Mouse (Mus musculus) erythroblast, adult 5-6 weeks (primary cell): ENCODE data around the gene Nln. TPM values are rescaled to one million over a fixed set of nuclear protein-coding genes. Genes with fewer than 3 reads are reported as not detected.
A peak's percentile ranks its signal among the peaks of the same experiment; 100 is the strongest.

Experiments used
- ATAC-seq: replicated peaks from 2 replicates; pipeline ENCODE4 v1.8.0; 2016; ENCODE audit warnings: moderate number of reproducible peaks, mild to moderate bottlenecking, moderate TSS enrichment, inconsistent platforms; ENCODE audit not compliant: poor library complexity, low FRiP score, severe bottlenecking
- total RNA-seq, 2 experiments: library from RNA; stranded (forward) in 1 of 2; stranded (reverse) in 1 of 2; fragments of 150-400 nt in 1 of 2; fragments of 200-764, 138-1000 nt in 1 of 2; gene quantifications; 2 replicates each; pipeline versions ENCODE4 v1.2.3 to v1.2.4; 2015 to 2017; ENCODE audit warnings: low replicate concordance in 2 of 2

The Nln gene
- total RNA-seq, 2 experiments from 2014 or later, result 4.8 to 9.2 TPM

DNA sequence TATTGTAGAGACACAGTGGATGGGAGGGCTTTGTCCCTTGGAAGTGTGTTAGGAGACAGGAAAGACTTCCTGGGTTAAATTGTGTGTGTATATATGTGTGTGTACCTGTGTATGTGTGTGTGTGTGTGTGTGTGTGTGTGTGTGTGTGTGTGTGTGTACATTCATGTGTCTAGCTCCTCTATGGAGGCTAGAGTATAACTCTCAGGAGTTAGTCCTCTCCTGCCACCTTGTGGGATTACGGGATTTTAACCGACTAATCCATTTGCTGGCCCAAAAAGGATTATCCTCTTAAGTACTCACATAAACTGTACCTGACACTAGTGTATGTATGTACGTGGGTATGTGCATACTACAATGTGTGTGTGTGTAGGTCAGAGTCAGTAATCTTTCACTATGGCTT lies 60.6 kb downstream of the Nln start:
- no peak for ATAC-seq

DNA sequence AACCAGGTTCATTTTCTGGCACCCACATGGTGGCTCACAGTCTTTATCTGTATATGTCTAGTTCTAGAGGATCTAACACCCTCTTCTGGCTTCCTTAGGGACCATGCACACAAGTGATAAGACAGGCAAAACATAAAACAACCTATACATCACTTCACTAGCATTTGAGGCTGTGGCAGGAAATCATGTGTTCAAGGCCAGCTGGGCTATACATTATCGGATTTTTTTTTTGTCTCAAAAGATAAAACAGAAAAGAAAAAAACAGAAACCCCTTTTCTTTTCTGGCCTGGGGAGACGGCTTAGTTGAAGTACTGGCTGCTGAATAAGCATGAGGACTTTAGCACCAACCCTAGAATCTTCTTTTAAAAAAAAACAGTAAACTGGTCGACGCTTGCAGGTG lies 64.3 kb downstream of the Nln start:
- no peak for ATAC-seq

DNA sequence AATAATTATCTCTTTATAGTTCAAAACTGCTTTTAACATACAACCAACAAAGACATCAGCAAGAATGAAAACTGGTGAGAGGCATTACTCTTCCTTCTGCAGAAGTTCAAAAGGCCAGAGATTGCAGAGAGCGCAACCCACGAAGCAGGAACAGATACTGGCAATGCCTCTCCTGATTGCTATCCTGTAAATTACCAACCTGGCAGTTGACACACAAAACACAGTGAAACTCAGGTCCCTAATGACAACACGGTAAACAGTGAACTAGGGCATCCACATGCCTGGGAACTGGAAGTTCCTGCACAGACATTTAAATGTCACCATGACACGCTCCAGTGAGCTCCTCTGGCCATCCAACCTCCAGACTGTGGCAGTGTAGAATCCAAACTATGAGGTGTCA lies 65.1 kb downstream of the Nln start:
- ATAC-seq, result no peak

DNA sequence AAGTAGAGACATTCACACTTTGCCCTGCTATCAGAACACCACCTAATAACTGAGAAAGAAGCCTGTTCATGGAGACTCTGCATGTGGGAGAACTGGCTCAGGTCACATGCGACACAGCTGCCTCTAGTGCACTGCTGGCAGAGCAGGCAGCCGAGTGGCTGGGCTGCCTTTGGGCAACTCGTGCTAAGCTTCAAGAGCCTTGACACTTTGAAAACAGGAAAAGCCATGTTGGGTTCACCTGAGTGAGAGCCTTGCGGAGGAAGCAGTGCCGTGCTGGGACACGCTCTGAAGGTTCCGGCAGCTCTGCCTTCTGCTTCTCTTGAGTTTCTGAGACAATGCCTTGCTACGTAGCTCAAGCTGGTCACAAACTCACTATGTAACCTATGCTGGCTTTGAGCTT lies 66.7 kb downstream of the Nln start:
- ATAC-seq, result no peak

DNA sequence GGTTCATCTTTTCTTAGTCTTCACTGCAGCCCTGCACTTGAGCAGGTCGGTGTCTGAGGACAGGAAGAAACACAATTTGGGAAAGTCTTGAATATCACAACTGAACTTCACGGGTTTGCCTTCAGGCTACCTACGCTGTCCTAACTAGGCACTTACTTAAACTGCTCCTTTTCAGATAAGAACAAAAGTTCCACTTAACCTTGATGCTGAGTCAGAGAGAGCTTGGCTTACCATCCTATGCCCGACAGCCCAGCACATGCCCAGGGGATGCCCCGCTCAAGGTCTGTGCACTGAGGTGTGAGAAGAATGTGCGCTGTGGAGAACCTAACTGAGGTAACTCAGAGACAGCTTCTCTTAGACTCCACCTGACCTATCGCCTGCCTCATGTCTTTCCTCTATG lies 67.9 kb downstream of the Nln start:
- ATAC-seq, result no peak

DNA sequence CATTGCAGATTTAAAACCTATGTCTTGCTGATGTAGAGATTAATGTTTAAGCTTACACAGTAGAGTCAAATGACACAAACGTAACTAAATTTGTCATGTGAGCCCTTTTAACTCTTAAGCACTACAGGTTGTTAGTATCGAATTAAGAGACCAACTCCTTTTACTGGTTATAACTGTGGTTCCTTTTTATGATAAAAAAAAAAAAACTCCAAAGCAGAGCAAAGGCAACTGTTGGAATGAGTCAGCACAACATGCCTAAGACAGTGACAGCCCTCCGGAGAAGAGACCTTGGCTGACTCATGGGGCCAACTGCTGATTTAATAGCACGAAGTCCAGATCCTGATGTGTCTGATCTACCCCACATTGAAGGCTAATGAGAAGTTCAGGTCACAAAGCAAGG lies 68.5 kb downstream of the Nln start:
- peak; percentile 72 for ATAC-seq

DNA sequence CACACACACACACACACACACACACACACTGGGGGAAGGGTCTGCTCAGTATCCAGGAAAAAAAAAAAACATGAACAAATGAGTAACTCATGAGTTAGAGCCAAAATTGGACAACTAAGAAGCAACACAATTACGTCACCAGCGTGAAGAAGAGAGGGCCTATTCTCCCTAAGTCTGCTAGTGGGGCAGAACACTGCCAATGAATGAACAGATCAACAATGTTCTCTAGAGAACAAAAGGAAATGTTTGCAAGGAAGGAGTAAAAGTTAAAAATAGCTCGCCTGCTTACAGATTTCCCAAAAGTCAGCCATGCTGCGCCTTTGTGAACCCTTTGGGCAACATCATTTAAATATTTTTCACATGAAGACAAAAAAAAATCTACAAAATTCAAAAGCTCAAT lies 69.6 kb downstream of the Nln start:
- ATAC-seq, result no peak

DNA sequence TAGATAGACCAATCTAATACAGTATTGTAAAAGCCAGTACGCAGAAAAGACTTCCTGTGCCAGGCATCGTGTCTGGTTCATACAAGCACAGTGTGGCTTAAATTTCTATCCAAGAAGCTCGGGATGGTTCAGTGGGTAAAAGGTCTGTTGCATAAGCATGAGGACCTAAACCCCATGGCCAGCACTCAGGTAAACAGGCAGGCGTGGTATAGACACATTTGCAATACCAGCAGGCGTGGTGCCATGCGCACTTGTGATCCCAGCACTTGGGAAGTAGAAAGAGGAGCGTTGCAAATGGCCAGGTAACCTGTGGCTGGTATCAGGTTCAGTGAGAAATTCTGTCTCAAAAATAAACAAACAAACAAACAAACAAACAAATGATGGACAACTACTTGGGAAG lies 70.5 kb downstream of the Nln start:
- no peak for ATAC-seq

DNA sequence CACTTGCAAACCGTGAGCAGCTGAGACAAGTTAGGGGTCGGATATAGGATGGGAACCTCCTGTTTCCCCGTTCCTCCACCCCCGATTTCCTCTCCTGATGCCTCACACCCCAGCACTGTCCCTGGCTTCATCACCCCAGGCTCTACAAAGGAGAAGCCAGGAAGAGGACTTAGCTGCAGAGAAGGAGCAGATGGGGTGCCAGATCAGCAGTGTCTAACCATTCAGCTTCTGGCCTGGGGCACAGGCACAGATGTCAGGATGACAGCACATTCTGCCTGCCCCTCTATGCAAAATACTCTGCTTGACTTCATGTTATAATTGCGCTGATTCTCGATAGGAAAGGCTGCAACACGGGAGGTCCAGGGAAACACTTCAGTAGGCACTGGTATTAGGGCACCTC lies 71.1 kb downstream of the Nln start:
- no peak for ATAC-seq

DNA sequence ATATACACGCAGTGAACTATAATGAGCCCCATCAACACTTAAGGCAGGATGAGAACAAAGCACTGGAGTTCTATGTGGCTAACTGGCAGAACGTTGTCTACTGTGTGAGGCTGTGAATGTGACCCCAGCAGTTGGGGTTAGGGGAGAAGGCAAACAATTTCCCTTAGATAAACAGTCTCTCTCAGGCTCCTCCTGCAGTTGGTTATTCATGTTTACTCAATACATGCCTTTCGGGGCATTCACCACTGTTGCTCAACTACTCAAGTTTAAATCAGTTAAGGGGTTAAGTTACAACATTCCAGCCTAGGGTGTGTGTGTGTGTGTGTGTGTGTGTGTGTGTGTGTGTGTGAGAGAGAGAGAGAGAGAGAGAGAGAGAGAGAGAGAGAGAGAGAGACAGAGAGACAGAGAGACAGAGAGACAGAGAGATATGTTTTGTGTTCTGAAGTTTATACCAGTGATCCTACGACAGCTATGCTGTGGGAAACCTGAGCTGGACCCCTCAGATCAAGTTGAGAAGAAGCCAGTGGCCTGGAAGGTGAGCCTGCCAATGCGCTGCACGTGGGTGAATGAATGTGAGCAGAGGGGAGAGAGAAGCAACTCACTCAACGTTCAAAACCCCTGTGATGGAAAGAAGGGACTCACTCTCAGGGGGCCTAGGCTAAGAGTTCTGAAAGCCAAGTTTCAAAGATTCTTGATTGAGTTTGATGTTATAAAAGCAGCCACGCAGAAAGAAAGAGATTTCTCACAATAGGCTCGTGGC lies 71.7 kb downstream of the Nln start:
- ATAC-seq, result no peak

DNA sequence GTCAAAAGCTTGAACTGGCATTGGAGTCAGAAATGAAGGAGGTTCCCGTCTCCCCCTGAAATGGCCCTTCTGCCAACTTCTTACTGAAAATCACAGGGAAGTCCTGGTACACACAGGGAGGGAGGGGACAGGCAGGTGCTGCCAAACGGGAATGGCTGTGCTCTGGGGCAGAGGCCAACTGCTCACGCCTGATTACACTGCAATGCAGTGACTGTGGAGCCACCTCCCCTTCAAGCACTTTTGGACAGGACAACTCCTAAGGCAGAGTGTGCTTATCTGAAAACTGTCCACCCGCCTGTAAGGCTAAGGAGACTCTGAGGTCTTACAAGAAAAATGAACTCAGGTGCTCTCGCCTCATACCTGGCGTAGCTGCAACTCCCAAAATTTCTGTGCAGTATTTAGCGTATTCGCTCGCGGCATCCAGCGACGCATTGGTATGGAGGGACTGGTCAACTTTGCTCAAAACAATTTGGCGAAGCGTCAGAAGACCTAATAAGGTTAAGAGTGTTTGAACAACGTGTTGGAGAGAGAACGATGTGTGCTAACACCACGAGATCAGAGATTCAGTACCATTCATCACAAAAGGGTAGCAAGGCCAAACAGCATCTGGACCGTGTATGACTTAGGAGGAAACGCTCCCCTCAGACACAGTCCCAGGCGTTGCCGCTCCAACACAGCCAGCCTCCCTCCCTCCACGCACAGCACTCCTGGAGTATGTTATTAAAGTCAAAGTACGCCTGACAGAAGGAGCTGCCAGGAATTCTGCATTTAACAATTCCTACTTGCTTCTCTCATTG lies 72.7 kb downstream of the Nln start:
- no peak for ATAC-seq

DNA sequence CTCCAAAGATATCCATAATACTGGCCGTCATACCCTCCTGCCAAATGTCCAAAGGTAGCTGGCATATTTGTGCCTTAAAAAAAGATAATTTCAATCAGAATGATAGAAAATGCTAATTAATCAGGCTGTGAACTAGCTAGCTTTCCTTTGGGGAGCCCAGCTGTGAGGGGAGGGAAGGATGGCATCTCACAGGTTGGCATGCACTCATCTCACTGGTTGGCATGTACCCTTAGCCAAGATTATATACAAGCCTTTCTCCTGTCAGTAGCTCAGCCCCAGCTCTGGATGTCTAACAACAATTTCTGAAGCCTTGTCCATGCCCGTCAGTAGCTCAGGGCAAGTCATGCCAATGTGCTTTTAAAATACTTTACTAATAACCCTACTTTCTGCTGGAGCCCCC lies 73.8 kb downstream of the Nln start:
- no peak for ATAC-seq

DNA sequence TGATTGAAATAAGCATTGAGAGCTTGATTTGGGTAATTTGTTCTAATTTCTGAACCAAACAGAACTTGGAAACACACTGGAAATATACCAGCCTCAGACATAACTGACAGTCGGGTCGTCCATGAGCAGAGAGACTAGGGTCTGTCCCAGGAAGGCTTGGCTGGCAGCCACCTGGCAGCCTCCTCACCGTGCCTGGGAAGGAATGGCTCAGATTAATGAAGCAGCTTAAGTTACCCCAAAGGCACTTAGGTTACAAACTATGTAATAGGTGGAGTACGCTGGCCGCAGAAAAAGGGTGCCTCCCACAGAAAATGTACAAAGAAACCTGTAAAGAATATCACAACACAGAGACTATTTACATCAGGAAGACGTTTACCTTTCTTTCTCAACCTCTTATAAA lies 74.6 kb downstream of the Nln start:
- ATAC-seq, result no peak

DNA sequence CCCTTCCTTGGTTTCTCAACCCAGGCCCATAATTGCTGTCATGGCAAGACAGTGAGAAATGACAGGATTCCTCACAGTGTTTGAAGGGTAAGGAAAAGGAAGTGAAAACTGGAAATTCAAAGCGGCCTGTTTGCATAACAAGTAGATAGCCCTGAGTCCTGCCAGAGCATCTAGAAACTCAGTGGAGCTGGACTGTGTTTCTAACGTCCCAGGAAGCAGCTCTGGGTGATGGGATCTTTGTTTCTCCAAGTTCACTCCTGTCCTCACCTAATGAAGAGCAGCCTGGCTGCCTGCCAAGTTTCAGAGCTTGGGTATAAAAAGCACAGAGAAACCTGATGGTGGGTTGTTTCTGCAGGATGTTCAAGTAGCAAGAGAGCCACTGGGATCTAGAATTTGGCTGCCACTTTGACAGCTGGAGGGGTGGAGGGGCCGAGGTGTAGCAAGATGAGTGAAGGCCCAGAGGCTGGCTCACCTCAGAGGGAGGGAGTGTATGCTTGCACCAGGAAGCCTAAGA lies 76.7 kb downstream of the Nln start:
- ATAC-seq, result no peak

DNA sequence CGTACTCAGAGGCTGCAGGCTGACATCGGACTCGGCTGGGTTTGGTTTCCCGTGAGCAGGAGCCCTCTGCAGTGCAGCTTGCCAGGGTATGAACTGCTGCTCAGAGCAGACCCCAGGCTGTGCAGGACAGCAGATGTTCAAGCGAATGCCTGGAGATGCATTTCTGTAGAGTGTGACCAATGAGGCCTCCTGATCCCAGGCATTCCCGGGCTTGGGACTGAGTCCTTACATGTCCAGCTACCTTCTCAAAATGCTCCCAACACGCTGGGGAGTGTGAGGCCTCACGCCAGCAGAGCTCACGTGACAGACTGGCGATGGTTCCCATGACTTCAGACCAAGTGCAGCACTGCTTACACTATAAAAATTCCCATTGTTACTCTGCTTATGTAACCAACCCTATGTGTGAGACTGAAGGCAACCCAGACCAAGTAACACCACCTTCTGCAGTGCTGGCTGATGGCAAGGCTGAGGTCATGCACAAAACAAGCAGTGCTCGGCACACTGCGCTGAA lies 77.5 kb downstream of the Nln start:
- no peak for ATAC-seq

DNA sequence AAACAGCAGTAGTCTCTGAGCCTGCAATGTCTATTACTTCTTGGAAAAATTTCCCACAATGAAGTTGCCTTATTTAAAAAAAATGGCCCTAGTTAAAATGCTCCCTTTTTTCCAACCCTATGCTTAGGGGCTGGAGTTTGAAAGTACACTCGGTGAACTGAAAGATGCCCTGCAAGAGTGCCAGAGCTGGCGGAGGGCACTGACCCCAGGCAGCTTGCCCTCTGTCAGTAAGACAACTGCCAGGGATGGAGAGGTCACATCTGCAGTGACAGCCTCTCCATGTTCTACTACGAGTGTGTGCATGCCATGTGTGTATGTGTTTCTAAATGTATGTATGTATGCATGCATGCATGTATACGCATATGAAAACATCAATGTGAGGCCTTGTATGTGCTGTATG lies 78.5 kb downstream of the Nln start:
- ATAC-seq, result no peak

DNA sequence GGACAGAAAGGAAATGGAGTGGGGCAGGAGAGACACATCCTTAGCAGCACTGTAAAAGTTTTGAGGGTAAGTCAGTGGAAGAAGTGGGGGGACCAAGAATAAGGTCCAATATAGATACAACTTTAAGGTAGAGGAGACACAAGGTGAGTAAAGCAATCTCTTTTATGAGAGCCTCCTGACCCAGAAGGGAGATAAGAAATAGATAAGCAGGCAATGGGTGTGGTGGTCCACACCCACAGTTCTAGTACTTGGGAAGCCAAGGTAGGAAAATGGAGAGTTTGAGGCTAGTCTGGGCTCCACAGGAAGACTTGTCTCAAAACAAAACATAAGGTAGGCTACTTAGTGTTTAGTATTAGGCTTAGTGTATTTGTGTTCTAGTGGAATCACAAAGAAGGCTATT lies 79.9 kb downstream of the Nln start:
- ATAC-seq, result no peak

DNA sequence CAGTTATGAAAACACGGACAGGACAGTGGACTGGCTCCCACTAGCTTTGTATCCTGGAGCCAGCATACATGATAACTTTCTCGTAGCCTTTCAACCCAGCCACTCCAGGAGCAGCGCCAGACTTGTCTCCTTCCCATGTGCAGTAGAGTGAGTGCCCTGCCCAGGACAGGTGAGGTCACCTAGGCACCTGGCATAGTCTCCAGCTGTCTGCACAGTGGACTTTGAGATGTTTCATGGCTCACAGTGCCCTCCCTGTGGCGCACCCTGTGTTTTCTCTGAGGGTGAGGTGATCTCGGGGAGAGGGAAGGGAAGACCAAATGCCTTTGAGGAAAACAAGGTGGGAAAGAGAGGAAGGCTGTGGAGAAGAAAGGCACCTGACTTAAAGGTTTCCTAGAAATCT lies 80.3 kb downstream of the Nln start:
- ATAC-seq, result no peak

DNA sequence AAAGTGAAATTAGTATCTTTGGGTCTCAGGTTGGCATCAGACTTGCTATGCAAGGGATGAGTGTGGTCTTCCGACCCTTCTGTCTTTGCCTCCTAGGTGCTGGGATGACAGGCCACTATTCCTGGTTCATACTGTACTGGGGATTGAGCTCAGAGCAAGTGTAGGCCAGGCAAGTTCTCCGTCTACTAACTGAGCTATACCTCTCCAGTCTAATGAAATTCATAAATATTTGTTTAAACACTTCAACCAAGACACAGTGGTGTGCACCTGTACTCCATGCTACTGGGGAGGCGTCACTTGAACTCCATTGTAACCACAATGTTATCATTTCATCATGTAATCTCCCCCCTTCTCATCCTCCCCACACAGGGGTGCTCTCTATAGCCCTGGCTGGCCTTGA lies 82.9 kb downstream of the Nln start:
- no peak for ATAC-seq

DNA sequence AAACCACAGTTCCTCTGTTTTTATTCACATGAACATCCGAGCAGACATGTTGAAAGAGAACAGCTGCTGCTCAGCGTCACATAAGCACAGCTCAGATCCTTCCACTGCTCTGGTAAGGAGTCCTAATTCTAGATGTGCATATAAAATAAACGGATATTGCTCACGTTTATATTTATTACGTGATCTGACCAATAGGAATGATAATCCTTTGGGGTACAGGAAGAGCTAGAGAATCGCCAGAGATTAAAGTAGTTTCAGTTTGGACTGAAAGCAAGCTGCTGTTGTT lies 83.8 kb downstream of the Nln start:
- ATAC-seq, result no peak
